Mouse (Mus musculus): ENCODE measurements around the gene Hsd3b7.

DNA sequence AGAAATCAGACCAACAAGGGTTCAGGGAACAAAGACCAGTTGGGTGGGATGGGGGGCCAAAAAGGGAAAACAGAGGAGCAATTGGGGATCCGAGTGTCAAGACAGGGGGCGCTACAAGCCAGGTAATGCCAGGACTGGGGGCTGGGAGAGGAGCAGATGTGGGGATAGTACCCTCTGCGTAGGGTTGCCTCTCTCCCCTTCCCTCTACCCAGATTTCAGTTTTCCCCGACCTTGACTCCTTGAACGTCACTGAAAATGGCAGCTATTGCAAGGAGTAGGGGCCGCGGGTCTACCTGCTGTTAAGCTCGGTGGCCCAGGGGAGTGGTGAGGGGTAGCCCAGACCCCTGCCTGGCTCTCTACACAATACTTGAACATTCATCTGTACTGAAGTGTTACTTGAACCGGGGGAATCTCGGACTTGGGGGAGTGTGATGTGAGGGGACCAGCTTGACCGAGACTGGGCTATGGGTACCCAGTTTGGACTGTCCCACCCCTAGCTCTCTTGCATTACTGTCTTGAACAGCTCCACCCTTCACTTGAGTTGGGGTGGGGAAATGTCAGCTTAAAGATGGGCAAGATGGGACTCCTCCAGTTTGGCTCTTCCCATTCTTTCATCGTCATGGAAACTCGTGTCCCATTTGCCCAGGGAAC is 31.9 kb upstream of the Hsd3b7 start:
- no peak for TF ChIP-seq CHD2 (IDR thresholded peaks at IDR 0.05; ENCODE audit: low read depth, low read length)
- TF ChIP-seq ZNF384 (IDR thresholded peaks at IDR 0.05; ENCODE audit: low read depth, low read length): no peak

Measured in ES-E14 (cell line).